Mouse (Mus musculus): ENCODE measurements around the gene Ermn.
A peak's percentile ranks its signal among the peaks of the same experiment; 100 is the strongest.

Gene Ermn

DNA sequence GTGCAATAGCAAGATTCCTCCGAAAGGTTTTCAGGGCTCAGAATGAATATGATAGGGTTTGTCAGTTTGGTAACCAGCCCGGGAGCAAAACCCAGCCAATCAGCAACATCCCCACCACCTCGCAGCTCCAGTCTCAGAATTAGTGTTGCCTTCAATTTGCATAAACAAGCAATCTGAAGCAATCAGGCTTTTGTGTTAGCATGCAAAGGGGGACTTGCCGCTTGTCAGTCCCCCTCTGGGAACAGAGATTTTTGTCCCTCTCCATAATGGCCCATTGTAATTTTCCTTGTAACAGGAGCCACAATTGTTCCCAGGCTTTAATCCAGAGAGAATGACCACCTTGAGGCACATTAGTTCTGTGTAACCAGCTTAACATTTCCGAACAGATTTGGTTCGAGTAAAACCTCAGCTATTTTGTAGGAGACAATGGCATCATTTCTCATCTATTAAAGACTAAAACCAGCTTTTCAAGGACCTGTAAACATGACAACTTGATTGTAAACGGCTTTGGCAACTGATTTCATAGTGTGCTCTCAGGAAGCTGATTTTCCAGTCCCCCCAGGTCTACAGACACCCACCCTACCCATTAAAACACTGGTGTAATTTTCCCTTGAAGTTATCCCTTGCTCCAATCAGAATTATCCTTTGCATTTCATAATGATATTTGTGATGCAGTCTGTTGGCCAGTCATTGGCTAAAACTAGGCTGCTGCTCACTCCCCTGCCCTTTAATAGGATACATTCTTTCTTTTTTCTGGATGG lies at the start of gene Ermn:
Gene Ermn, minus strand, starts transcription at position 44 of the 761 bp plus-strand sequence.
- DNase-seq (ENCODE audit: low read depth): no peak

DNA sequence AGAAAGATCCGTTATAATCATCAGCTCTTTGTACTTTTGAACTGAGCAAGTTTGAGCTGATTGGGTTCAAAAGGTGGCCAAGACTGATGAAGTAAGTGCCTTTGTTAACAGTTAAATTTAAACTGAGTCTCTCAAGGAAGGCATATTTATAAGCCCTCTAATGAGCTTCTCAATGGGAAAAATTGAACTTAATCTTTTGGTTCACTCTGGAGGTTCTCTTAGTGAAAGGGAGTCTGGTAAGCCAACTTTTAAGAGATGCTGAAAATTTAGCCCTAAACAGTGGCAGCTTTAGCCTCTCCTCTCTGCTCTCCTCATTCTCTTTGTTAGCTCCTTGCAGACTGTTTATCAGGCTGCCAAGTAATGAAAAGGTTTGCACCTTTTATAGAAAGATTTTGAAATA lies 42.2 kb upstream of the Ermn start:
- no peak for DNase-seq (ENCODE audit: low read depth)

DNA sequence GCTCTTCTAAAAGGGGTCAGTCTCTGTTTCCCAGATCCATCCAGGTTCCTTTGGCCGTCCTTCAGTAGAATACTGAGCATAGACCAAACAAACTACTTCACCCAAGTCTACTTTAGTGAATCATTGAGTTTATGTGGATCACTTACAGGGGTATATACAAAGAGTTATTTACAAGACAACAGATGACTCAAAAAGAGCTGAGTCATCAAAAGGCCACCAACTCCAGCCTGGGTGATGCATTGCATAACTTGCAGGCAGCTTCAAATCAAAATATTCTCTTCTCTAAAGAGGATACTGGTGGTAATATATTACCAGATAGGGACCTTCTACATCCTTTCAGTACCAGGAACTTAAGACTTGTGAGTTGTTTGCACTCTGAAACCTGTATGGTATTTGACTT lies 33.8 kb upstream of the Ermn start:
- DNase-seq (ENCODE audit: low read depth): peak; percentile 35

DNA sequence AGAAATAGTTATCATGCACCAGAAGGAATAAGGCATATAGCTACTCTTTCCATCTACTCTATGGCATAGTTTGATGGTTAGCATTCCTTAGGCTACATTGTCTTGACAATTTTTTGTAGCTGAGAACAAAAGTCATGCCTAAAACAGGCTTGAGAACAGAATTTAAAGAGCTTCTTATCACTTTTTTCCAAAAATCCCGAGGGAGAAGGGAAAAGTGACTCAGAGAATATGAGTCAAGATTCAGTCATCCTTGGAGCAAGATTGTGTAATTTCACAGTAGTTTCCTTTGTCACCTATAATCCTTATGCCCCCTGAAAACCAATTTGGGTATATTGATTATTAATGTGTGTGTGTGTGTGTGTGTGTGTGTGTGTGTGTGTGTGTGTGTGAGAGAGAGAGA lies 27.2 kb upstream of the Ermn start:
- no peak for DNase-seq (ENCODE audit: low read depth)

DNA sequence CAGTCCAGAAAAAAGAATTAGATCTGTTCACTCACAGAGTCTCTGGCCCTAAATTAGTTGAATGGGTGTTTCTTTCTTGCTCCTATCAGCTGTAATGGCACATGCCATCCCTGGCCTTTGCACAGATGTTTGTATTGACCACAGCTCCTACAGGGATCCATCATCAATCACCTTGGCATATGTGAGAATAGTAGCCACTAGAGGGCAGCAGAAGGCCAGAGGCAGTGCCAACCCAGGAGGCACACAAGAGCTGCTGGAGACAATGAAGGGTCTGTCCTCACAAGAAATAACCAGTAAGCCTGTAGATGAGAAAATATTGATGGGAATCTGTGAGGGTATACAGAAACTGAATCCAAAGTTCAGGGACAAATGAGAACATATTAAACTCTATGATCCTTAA lies 2.7 kb upstream of the Ermn start:
- peak; percentile 74 for DNase-seq (ENCODE audit: low read depth)

DNA sequence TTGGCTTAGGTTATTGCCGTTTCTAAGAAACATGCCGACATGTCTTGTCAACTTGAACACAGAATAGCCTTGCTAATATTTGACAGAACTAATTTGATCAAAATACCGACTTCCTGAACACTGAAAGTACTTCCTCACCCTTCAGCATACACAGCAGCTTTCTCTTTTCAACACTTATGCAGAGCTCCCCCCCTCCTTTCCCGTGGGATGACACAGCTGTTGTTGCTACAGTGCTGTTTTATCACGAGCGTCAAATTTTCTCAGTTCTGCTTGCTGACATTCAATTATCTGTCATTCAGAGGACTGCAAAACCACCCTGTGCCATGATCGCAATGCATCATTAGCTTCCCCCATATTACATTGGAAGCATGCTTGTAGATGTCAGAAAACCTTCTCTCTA lies 10.8 kb downstream of the Ermn start:
- no peak for DNase-seq (ENCODE audit: low read depth)

DNA sequence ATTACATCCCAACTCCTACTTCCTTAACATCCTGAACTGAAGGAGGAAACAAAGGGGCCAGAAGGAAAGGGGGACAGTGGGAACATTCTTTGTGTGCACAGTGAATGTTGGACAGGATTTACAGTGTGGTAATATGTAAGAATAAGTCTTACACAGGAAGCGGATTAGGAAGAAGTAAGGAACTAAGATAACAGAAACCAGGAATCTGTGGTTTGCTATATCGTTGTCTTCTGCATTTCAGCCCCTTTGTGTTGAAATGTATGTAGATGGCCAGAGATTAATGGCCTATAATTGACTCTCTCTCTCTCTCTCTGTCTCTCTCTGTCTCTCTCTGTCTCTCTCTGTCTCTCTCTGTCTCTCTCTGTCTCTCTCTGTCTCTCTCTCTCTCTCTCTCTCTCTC lies 15.7 kb downstream of the Ermn start:
- DNase-seq (ENCODE audit: low read depth): peak; percentile 44

DNA sequence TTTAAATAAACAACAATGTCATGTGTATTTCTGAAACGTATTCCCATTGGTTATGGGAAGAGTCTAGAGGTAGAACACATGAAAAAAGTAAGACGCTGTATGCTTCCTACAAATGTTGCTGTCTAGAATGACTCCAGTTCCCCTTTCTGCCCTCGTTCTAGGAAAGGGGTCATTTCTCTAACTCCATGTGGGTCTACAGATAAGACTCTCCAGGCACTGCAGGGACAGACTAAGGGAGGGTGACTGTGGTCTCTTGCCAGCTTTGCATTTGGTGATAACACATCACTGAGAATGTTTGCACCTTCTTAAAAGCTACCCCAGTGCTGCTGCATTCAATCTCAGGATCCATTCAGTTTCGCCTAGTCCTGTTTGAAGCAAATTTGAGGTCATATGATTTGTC lies 17.0 kb downstream of the Ermn start:
- peak; percentile 83 for DNase-seq (ENCODE audit: low read depth)

DNA sequence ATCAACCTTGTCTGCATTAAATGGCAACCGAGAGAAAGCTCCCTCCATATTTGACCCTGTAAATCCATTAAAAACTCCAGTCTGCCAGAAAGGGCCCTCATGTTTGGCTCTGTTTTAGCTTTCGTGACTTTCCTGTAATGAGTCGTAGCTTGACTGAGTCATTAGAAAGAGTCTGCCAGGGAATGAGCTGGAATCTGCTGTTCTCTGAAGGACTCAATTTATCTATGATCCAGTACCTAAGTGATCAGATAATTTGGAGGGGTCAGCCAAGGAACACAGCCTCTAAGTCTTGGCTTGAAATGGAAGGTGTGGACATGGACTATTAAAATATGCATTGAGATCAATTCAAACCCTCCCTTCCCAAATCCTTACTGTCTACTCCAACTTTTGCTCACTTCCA lies 21.2 kb downstream of the Ermn start:
- no peak for DNase-seq (ENCODE audit: low read depth)

DNA sequence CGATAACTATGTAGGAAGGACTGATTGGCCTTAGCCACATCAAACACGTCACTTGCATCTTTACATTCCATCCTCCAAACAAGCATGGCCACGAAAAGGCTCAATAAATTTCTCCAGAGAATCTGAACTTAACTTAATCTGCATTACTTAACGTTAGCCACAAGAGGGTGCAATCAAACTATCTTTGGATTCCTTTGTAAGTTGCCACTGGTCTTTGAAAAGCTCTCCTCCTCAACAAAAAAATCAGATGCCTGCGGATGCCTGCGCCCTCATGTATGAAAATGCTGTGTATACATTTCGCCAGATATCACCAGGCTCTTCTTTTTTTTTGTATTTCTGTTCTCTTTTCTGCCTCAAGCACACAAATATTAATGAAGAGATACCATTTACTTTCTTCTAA lies 23.3 kb downstream of the Ermn start:
- peak; percentile 84 for DNase-seq (ENCODE audit: low read depth)

DNA sequence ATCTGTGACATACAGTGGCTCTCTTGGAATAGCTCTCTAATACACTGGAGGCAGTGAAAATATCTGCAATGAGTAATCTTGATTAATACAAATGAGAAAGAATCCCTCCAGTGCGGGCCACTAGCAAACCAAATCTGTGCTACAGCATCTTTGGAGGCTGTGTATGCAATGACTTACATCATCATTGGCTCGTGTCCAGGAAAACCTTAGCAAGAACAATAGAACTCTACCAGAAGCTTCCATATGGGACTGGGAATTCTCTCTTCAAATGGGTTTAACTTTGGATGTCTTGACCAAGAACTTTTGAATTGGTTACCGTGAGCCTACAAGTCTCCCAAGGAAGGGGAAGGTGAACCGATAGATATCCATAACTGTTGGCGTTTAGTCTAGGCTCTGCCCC lies 25.9 kb downstream of the Ermn start:
- peak; percentile 18 for DNase-seq (ENCODE audit: low read depth)

DNA sequence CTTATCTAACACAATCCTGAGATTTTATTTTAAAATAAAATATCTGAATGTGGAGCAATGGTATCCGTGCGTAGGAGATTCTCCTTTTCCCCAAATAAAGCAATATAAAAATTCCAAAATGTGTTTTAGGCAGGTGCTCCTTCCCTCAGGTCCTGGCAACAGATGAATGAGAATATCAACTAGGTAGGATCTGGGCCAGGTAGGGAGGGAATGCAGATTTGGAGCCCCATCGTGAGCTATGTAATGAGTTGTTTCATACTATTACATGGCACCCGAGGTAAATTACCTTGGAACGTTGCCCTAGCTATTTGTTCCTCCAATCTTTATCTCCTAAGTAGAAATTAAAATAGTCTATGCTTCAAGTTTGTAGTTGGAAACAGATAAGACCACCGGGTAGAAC lies 29.1 kb downstream of the Ermn start:
- DNase-seq (ENCODE audit: low read depth): no peak

DNA sequence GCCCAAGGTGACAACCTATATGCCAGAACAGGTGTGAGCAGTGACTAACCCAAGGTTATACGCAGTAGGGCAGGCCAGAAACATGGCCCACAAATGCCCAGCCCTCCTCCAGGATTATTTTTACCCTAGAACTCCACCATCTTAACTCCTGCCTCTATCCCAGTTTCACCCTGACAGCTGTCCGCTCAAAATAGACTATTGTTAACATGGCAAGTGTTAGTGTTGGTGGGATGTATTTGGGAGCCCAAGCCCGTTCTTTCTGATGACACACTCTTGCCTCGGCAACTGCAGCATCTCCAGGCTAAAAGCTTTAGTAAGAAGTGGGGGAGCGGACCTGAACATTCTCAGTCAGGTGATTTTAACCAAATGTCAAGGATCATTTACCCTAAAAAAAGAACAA lies 45.6 kb downstream of the Ermn start:
- no peak for DNase-seq (ENCODE audit: low read depth)

DNA sequence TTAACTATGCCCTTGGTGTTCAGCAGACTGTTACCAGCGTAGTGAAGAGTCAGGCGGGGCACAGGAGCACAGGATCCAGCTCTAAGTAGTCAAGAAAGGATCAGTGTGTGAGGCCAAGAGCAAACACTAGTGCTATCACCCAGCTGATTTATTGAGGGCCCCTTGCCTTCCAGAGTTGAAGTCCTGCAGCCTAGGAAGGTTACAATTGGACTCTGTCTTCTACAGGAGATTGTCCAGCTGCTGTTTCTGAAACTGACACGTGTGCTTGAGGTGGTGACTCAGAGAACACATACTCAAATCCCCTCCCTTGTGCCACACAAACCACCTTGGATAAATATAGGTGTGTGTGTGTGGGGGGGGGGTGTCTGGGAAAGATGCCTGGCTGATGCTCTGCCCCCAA lies 51.2 kb downstream of the Ermn start:
- DNase-seq (ENCODE audit: low read depth): no peak

DNA sequence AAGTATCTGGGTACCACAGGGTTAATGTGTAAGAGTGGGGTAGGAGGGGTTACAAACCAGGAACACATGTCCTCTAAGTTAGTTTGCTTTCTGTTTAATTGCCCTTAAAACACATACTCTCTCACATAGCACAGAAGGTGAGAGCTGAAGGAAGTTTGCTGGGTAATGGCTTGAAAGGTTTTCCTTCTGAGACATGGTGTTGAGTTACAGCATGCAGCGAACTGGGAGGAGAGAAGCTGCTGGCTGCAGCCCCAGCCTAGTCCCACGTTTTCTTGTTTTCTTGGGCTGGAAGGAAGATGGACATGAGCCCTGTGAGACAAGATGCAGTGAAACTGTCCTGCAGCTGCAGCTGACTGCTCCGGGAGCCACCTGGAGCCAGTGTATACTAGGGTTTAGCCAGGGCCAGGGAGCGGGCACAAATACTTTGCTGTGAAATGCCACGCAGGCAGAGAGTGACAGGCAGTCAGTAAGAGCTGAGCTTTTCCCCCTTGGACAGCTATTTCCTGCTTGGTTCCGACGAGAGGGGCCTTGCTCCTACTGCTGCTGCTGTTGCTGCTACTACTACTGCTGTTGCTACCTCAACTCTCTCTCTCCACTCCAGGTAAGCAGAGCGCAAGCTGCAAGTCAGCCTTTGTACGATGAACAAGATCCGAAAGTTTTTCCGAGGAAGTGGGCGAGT lies 54.8 kb downstream of the Ermn start, which contains the start of gene Galnt5:
Gene Galnt5, plus strand, starts transcription at position 133 of the 679 bp plus-strand sequence.
- DNase-seq (ENCODE audit: low read depth): no peak

Data from 416B (cell line).